Mouse (Mus musculus) cerebellum, adult 9-11 months (tissue): Measurements from ENCODE around the gene Rapgef4.

Experiments
- DNase-seq: peaks from one replicate; pipeline ENCODE4 v3.0.0; 2022

The Rapgef4 gene

DNA sequence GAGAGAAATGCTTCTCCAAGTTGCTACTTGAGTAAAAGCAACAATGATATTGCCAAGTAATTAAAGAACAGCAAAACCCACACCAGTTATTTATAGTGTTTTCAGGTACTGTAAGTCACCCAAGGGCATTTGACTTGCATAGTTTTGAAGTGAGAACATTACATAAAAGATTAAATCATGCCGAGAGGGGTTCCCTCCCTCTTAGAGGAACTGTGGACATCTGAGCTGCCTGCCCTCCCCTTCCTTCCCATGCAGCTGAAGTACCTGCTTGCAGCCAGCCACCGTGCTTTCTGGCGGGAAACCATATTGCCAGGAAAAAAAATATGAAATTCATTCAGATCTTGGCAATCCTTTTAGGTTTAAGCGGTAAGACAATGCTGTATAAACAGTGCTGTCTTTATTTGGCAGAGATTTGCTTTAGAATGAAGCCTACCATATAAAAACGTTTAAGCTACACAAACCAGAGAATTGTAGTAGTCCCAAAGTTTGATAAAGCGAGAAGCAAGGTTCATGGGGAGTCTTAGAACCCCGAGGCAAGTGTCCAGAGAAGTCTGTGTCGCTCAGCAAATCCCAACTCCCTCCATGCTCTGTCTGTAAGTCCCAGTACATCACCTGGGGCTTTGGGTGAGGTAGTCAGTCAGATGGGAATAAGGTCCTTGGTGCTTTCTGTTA lies 174.2 kb downstream of the Rapgef4 start:
- DNase-seq: no peak

- DNase-seq: no peak
Measured at GRCm38 (mm10) chr2:72156484-72156883, 175.4 kb downstream of the Rapgef4 start.

- DNase-seq: no peak
Measured at GRCm38 (mm10) chr2:72157561-72157960, 176.5 kb downstream of the Rapgef4 start.

DNA sequence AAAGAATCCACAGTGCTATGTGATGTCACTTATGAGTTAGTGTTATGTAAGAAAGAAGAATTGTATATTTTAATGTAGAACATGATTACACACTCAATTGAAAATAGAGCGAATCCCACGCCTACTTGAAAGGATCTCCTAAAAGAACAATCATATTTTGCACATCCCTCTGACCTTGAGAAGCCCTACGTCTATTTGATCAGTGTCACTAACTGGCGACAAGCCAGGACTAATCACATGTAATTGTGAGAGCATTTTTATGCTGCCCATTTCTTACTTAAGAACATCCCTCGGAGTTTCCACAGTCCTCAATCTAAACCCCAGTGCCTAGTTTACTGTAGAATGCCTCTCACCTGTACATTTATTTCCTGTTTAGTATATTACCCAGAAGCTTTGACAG lies 177.0 kb downstream of the Rapgef4 start:
- DNase-seq: no peak

DNA sequence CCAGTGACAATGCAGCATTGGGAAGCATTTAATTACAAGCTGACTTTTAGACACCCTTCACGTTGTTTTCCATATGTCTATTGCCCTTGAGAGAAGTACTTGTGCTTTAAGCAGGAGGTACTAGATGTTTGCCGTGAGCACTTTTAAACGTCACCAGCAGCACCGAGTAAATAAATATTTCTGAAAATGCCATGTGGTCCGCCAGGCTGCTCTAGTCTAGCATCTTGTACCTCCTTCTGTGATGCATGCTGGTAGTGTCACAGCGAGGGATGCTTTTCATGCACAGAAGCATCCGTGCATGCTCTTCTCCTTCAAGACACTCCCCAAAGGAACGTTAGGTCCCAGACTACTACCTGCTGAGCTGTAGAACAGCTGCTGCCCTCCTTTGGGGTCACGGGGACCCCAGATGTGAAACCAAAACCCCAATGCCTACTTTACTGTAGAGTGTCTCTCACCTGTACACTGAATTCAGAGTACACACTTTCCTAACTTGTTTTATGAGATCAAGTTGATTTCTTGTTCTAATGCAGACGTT lies 177.7 kb downstream of the Rapgef4 start:
- no peak for DNase-seq

- DNase-seq: no peak
Measured at GRCm38 (mm10) chr2:72159281-72159680, 178.2 kb downstream of the Rapgef4 start.

- DNase-seq: peak; percentile 74
Measured at GRCm38 (mm10) chr2:72165136-72165854, 184.3 kb downstream of the Rapgef4 start.

- DNase-seq: no peak
Measured at GRCm38 (mm10) chr2:72169451-72170100, 188.5 kb downstream of the Rapgef4 start.

GRCm38 (mm10) chr2:72170546-72170945 lies 189.5 kb downstream of the Rapgef4 start:
- no peak for DNase-seq

- no peak for DNase-seq
Measured at GRCm38 (mm10) chr2:72171204-72171603, 190.2 kb downstream of the Rapgef4 start.

GRCm38 (mm10) chr2:72173010-72173409 lies 192.0 kb downstream of the Rapgef4 start:
- DNase-seq: no peak

- DNase-seq: no peak
Measured at GRCm38 (mm10) chr2:72173844-72174243, 192.8 kb downstream of the Rapgef4 start.

GRCm38 (mm10) chr2:72175536-72175935 lies 194.5 kb downstream of the Rapgef4 start:
- DNase-seq: no peak

GRCm38 (mm10) chr2:72175971-72176370 lies 194.9 kb downstream of the Rapgef4 start:
- DNase-seq: no peak

- DNase-seq: no peak
Measured at GRCm38 (mm10) chr2:72177214-72178023, 196.4 kb downstream of the Rapgef4 start.

- no peak for DNase-seq
Measured at GRCm38 (mm10) chr2:72178025-72178424, 197.0 kb downstream of the Rapgef4 start.

DNA sequence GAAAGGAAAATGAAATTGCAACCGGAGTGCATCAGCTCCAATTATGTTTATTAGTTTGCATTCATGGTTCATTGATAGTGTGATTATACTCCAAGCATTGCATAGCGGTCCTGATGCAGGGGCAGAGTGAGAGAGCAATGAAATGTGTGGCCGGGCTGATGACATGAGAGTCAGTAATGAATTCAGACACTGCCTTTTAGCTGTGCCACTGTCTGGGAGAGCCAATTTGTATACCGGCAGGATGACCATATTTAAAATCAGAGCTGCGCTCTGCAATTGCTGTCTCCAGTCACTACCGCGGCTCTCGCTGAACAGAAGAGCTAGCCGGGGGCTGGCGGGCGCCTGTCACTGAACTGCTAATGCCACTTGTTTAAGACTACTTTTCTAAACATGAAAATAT lies 197.5 kb downstream of the Rapgef4 start:
- DNase-seq: no peak

DNA sequence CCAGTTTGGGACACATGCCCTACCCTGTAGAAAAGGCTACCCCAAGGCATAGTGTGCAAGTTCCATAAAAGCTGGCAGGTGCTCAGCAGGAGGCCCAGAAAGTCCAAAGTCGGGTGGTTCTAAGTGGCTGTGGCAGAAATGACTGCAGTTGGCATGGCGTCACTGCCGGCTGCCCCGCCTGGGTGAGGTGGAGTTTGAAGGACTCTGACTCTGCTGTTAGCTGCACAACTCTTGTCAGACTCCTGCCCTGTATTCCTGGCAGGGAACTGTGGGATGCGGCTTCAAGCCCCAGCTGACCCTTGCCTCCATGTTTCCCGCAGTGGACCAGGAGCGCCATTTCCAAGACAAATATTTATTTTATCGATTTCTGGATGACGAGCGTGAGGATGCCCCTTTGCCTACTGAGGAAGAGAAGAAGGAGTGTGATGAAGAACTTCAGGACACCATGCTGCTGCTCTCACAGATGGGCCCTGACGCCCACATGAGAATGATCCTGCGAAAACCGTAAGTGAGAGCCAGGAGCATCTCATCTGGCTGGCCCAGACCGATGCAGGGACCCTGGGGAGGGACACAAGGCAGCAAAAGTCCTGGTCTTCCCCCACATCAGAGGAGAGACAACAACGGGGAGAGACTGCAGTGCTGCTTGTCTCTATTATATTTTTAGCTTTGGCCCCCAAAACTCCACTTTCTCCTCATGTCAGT lies 198.7 kb downstream of the Rapgef4 start:
- DNase-seq: no peak

DNA sequence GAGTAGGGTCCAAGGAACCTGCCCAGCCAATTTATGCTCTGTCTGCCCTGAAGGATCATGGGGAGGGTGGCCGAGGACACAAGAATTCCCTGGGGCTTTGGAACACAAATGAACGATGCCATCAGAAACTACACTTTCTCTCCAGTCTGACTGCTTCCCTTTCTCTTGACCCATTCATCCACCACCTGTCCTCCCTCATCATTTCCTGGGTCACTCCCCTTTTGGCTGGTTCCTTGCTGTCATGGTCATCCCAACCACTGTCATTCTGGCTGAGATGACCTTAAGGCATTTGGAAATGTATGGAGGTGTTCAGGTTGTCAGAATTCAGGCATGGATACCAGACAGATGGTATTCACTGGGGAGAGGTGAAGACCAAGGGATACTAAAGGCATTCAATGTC lies 200.4 kb downstream of the Rapgef4 start:
- DNase-seq: no peak

GRCm38 (mm10) chr2:72183751-72184150 lies 202.7 kb downstream of the Rapgef4 start:
- DNase-seq: no peak

- no peak for DNase-seq
Measured at GRCm38 (mm10) chr2:72196190-72196965, 215.3 kb downstream of the Rapgef4 start.
